Mouse (Mus musculus) MEL (cell line): ENCODE measurements around the gene Daam2. TPM values are rescaled to one million over a fixed set of nuclear protein-coding genes. Genes with fewer than 3 reads are reported as not detected.

Experiments used
- DNase-seq: peaks from one replicate; pipeline ENCODE4 v3.0.0; 2011; ENCODE audit warnings: low read depth, low spot score
- H3K27ac ChIP-seq: 2 replicates; pipeline ENCODE4 v1.5.1; 2012; ENCODE audit warnings: low read depth, mild to moderate bottlenecking, control low read depth, low read length, moderate library complexity; ENCODE audit not compliant: control insufficient read depth
- H3K27me3 ChIP-seq, 2 experiments: fragments of 150-350 bp in 1 of 2; sonication (generic) in 1 of 2; 2 replicates each; pipeline ENCODE4 v1.6.1; 2012; ENCODE audit warnings: low read length in 2 of 2, mild to moderate bottlenecking in 2 of 2, improper control_type of control experiment in 1 of 2, moderate library complexity in 1 of 2; ENCODE audit not compliant: insufficient read depth in 2 of 2, control insufficient read depth in 1 of 2
- H3K36me3 ChIP-seq, 2 experiments: 2 replicates each; pipeline ENCODE4 v1.6.1; 2012 to 2014; ENCODE audit warnings: low read length in 2 of 2, improper control_type of control experiment in 1 of 2, inconsistent platforms in 1 of 2, mild to moderate bottlenecking in 1 of 2; ENCODE audit not compliant: insufficient read depth in 2 of 2, control insufficient read depth in 1 of 2
- H3K4me1 ChIP-seq, 2 experiments: fragments of 150-350 bp in 1 of 2; sonication (generic) in 1 of 2; 2 replicates each; pipeline ENCODE4 v1.6.1; 2012; ENCODE audit warnings: low read length in 2 of 2, improper control_type of control experiment in 1 of 2, mild to moderate bottlenecking in 1 of 2; ENCODE audit not compliant: insufficient read depth in 2 of 2, control insufficient read depth in 1 of 2
- H3K4me3 ChIP-seq, 2 experiments: fragments of 150-350 bp in 1 of 2; sonication (generic) in 1 of 2; 2 replicates each; pipeline ENCODE4 v1.5.1; 2012; ENCODE audit warnings: low read depth in 2 of 2, low read length in 2 of 2, mild to moderate bottlenecking in 2 of 2, moderate library complexity in 2 of 2, control low read depth in 1 of 2, improper control_type of control experiment in 1 of 2; ENCODE audit not compliant: control insufficient read depth in 1 of 2, insufficient read depth in 1 of 2
- H3K79me2 ChIP-seq: 2 replicates; pipeline ENCODE4 v1.6.1; 2012; ENCODE audit warnings: mild to moderate bottlenecking, low read length, moderate library complexity; ENCODE audit not compliant: control insufficient read depth, poor library complexity, insufficient read depth
- H3K9ac ChIP-seq: 2 replicates; pipeline ENCODE4 v1.6.1; 2012; ENCODE audit warnings: low read depth, mild to moderate bottlenecking, control low read depth, low read length, moderate library complexity; ENCODE audit not compliant: control insufficient read depth, poor library complexity, severe bottlenecking
- H3K9me3 ChIP-seq: fragments of 150-350 bp; sonication (generic); replicated peaks from 2 replicates; pipeline ENCODE4 v1.6.1; 2012; ENCODE audit warnings: mild to moderate bottlenecking, low read length, improper control_type of control experiment, moderate library complexity; ENCODE audit not compliant: insufficient read depth
- CHD2 ChIP-seq: IDR thresholded peaks from 2 replicates; pipeline ENCODE4 v1.6.1; 2011; ENCODE audit warnings: low read length, improper control_type of control experiment
- CTCF ChIP-seq, 3 experiments: IDR thresholded peaks in 2 of 3; conservative IDR thresholded peaks in 1 of 3; 2 replicates each; pipeline ENCODE4 v1.5.1; 2011 to 2012; ENCODE audit warnings: low read length in 3 of 3, low read depth in 2 of 3, mild to moderate bottlenecking in 2 of 3, improper control_type of control experiment in 1 of 3, inconsistent platforms in 1 of 3, mixed read lengths in 1 of 3, moderate library complexity in 1 of 3; ENCODE audit not compliant: control insufficient read depth in 1 of 3, insufficient read depth in 1 of 3, poor library complexity in 1 of 3, severe bottlenecking in 1 of 3
- E2F4 ChIP-seq: IDR thresholded peaks from 2 replicates; pipeline ENCODE4 v1.6.1; 2011; ENCODE audit warnings: low read depth, low read length, improper control_type of control experiment, borderline replicate concordance
- ELF1 ChIP-seq: IDR thresholded peaks from 2 replicates; pipeline ENCODE4 v1.6.1; 2014; ENCODE audit warnings: low read depth, mild to moderate bottlenecking, inconsistent platforms, low read length, improper control_type of control experiment, moderate library complexity
- EP300 ChIP-seq, 2 experiments: IDR thresholded peaks; 2 replicates each; pipeline ENCODE4 v1.6.1; 2011; ENCODE audit warnings: improper control_type of control experiment in 2 of 2, low read length in 2 of 2, low read depth in 1 of 2, mild to moderate bottlenecking in 1 of 2
- GABPA ChIP-seq: IDR thresholded peaks from 2 replicates; pipeline ENCODE4 v1.6.1; 2012; ENCODE audit warnings: low read depth, mild to moderate bottlenecking, inconsistent platforms, low read length, improper control_type of control experiment, moderate library complexity
- GATA1 ChIP-seq: IDR thresholded peaks from 2 replicates; pipeline ENCODE4 v1.6.1; 2011; ENCODE audit warnings: low read depth, low read length, improper control_type of control experiment
- JUND ChIP-seq: IDR thresholded peaks from 2 replicates; pipeline ENCODE4 v1.6.1; 2011; ENCODE audit warnings: low read depth, mild to moderate bottlenecking, improper control_type of control experiment, low read length
- KAT2A ChIP-seq: conservative IDR thresholded peaks from 2 replicates; pipeline ENCODE4 v1.6.1; 2012; ENCODE audit warnings: low read depth, low read length, improper control_type of control experiment, inconsistent platforms
- MAX ChIP-seq: IDR thresholded peaks from 2 replicates; pipeline ENCODE4 v1.6.1; 2011; ENCODE audit warnings: low read length, improper control_type of control experiment
- MXI1 ChIP-seq: IDR thresholded peaks from 2 replicates; pipeline ENCODE4 v1.6.1; 2011; ENCODE audit warnings: mild to moderate bottlenecking, low read depth, low read length, improper control_type of control experiment
- MYB ChIP-seq: IDR thresholded peaks from 2 replicates; pipeline ENCODE4 v1.6.1; 2011; ENCODE audit warnings: mild to moderate bottlenecking, low read depth, low read length, improper control_type of control experiment
- MYC ChIP-seq: IDR thresholded peaks from 2 replicates; pipeline ENCODE4 v1.6.1; 2011; ENCODE audit warnings: low read depth, mild to moderate bottlenecking, low read length, improper control_type of control experiment, moderate library complexity
- NELFE ChIP-seq: IDR thresholded peaks from 2 replicates; pipeline ENCODE4 v1.6.1; 2011; ENCODE audit warnings: low read depth, low read length, improper control_type of control experiment
- POLR2AphosphoS2 ChIP-seq: IDR thresholded peaks from 2 replicates; pipeline ENCODE4 v1.6.1; 2011; ENCODE audit warnings: low read length, improper control_type of control experiment
- RCOR1 ChIP-seq: IDR thresholded peaks from 2 replicates; pipeline ENCODE4 v1.6.1; 2012; ENCODE audit warnings: low read depth, mild to moderate bottlenecking, inconsistent platforms, low read length, improper control_type of control experiment
- SIN3A ChIP-seq: IDR thresholded peaks from 2 replicates; pipeline ENCODE4 v1.6.1; 2012; ENCODE audit warnings: low read length, improper control_type of control experiment, inconsistent platforms
- TAL1 ChIP-seq: IDR thresholded peaks from 2 replicates; pipeline ENCODE4 v1.6.1; 2012; ENCODE audit warnings: mild to moderate bottlenecking, inconsistent platforms, low read length, moderate library complexity, mixed read lengths
- TBP ChIP-seq: IDR thresholded peaks from 2 replicates; pipeline ENCODE4 v1.8.0; 2011; ENCODE audit warnings: low read depth, low read length, improper control_type of control experiment
- TCF12 ChIP-seq: IDR thresholded peaks from 2 replicates; pipeline ENCODE4 v1.6.1; 2014; ENCODE audit warnings: low read depth, mild to moderate bottlenecking, inconsistent platforms, low read length, improper control_type of control experiment, moderate library complexity
- USF1 ChIP-seq: IDR thresholded peaks from 2 replicates; pipeline ENCODE4 v1.6.1; 2014; ENCODE audit warnings: low read depth, mild to moderate bottlenecking, inconsistent platforms, low read length, improper control_type of control experiment, moderate library complexity
- USF2 ChIP-seq, 2 experiments: IDR thresholded peaks; 2 replicates each; pipeline ENCODE4 v1.6.1; 2011 to 2012; ENCODE audit warnings: improper control_type of control experiment in 2 of 2, low read length in 2 of 2, borderline replicate concordance in 1 of 2, inconsistent platforms in 1 of 2, low read depth in 1 of 2, mild to moderate bottlenecking in 1 of 2; ENCODE audit not compliant: insufficient read depth in 1 of 2
- ZMIZ1 ChIP-seq: IDR thresholded peaks from 2 replicates; pipeline ENCODE4 v1.6.1; 2012; ENCODE audit warnings: low read depth, mild to moderate bottlenecking, inconsistent platforms, low read length, improper control_type of control experiment, moderate library complexity
- polyA plus RNA-seq, 2 experiments: library from polyadenylated mRNA; stranded (reverse) in 1 of 2; unstranded in 1 of 2; fragments of >175 nt in 1 of 2; fragments of >200 nt in 1 of 2; gene quantifications; 2 replicates each; pipeline versions ENCODE4 v1.2.1 to v1.2.4; 2012; ENCODE audit warnings: low replicate concordance in 2 of 2, low read depth in 1 of 2; ENCODE audit not compliant: insufficient read length in 2 of 2, insufficient read depth in 1 of 2, missing spikeins in 1 of 2
- total RNA-seq: library from RNA; depleted of rRNA; stranded (reverse); fragments of 300-350 nt; gene quantifications from 2 replicates; pipeline ENCODE4 v1.2.3, GENCODE M21; 2012

Gene Daam2
- total and polyA plus RNA-seq, 3 experiments, result 0.04 to 0.28 TPM; not detected in 1

DNA sequence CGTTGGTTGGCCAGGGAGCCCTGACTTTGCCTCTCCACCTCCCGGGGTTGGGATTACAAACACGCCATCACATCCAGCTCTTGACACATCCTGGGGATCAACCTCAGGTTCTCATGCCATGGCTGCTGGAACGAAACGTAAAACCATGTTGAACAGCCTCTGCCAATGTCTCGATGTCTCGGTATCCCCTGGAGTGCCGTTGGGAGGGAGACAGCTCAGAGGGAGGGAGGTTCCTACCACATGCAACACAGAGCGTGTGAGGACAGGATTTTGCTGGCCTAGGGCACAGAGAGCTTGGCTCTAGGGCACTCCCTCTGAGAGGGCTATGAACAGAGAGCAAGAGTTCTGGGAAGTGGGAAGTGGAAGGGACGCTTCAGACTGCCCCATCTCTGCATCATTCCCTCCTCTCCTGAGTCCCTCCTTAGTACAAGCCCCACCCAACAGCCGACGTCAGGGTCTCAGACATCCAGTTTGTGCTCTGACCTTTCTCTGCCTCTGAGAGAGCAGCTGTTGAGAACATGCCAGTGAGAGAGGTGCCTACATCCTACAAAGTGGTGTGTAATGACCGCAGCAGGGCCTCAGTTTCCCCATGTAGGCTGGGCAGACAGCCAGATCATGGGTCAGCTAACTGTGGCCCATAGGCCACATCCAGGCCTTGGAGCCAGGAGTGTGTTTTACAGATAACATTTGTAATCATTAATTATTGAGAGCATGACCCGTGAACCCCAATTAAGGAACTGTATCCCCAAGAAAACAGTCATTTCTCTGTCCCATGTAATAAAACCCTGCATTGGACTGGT lies 123.6 kb downstream of the Daam2 start:
- no peak for DNase-seq
- no peaks in the 10 kb centered on the region for H3K79me2 ChIP-seq
- no peaks in the 10 kb centered on the region for H3K9me3 ChIP-seq
- H3K9ac ChIP-seq, result no peak overlapping the region
- H3K36me3 ChIP-seq, result peaks cover 2 to 17% of the 10 kb centered on the region in 2 experiments; a peak in 3 of 4 replicates
- no peaks in the 10 kb centered on the region for H3K27me3 ChIP-seq
- peaks cover 9 to 20% of the 10 kb centered on the region in 2 experiments for H3K4me1 ChIP-seq
- no peak overlapping the region for H3K4me3 ChIP-seq
- no peak for TF ChIP-seq ZMIZ1
- no peak overlapping the region for H3K27ac ChIP-seq

DNA sequence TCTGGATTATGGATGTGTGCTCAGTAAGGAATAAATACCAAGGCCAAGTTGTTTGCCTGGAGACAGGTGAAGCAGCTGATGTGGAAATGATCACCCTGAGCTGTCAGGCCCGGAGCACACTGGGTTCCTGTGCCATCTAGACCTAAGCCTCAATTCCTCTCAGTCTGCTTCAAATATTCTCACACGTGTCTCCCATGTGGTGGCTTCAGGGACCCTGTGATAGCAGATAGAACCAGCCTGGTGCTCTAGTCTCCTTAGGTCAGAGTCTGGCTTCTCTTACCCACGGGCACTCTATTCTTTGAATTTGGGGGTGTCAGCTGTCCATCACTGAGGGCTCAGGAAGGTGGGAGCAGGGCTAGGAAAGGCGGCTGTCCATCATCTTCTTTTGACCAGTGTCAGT lies 124.4 kb downstream of the Daam2 start:
- H3K4me1 ChIP-seq, result peaks cover 9 to 27% of the 10 kb centered on the region in 2 experiments
- peak overlapping the region; percentile 31; the same call in 1 of the 2 replicates for H3K27ac ChIP-seq
- H3K9me3 ChIP-seq, result no peaks in the 10 kb centered on the region
- H3K27me3 ChIP-seq, result no peaks in the 10 kb centered on the region
- H3K79me2 ChIP-seq, result no peaks in the 10 kb centered on the region
- TF ChIP-seq MAX, result 0 out of 2 replicates have a peak, but pooled peaks have one; percentile 6
- TF ChIP-seq CHD2, result no peak
- no peak for DNase-seq
- H3K36me3 ChIP-seq, result peaks cover 2 to 20% of the 10 kb centered on the region in 2 experiments; a peak in 3 of 4 replicates
- no peak overlapping the region for H3K4me3 ChIP-seq
- H3K9ac ChIP-seq, result no peak overlapping the region

DNA sequence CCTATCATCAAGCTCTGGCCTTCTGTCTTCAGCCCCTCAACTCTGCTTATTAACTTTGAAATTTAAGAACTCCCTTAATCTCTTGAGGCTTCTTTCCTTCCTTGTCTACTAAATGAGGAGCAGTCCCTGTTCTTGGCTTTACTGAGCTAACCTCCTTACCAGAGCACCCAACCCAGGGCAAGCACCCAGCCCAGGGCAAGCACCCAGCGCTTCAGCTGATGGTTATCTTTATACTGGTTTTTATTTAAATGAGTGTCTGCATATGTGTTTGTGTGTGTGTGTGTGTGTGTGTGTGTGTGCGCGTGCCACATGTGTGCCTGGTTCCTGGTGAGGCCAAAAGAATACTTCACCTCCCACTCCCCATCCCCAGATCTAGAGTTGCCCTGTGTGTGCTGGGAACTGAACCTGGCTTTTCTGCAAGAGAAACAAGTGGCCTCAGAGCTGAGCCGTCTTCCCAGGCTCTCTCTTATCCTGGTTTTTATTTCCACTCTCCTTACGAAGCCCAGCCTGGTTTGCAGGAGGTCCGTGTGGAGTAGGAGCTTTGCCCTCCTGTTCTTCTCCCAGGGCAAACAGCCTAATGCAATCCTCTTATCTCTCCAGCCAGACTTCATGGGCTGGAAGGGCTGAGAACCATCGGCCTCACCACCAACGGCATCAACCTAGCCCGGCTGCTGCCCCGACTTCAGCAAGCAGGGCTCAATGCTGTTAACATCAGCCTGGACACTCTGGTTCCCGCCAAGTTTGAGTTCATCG lies 125.1 kb downstream of the Daam2 start:
- Histone ChIP-seq H3K36me3 (peaks cover 2 to 20% of the 10 kb centered on the region in 2 experiments; a peak in 3 of 4 replicates), H3K27ac (peak overlapping the region; percentile 69), H3K79me2 (no peaks in the 10 kb centered on the region), H3K9me3 (no peaks in the 10 kb centered on the region), H3K9ac (peak overlapping the region; percentile 25; the same call in 1 of the 2 replicates), H3K4me1 (peaks cover 9 to 27% of the 10 kb centered on the region in 2 experiments), H3K27me3 (no peaks in the 10 kb centered on the region), H3K4me3 (no peak overlapping the region)
- peak; percentile 79 for DNase-seq
- TF ChIP-seq MYC (no peak), SIN3A (0 out of 2 replicates have a peak, but pooled peaks have one; percentile 37), NELFE (peak; percentile 15; the same call in 1 of the 2 replicates), RCOR1 (peak; percentile 45; the same call in 1 of the 2 replicates), POLR2AphosphoS2 (no peak), TBP (0 out of 2 replicates have a peak, but pooled peaks have one; percentile 41), KAT2A (no peak), MXI1 (no peak; the same call in 1 of the 2 replicates), MYB (peak; percentile 57; the same call in 1 of the 2 replicates), ELF1 (no peak), CTCF (IDR thresholded peaks at IDR 0.05 in 2 of 3, conservative IDR thresholded peaks at IDR 0.05 in 1 of 3; ENCODE audit: control insufficient read depth in 1 of 3, insufficient read depth in 1 of 3, low read depth in 2 of 3, low read length in 3 of 3, poor library complexity in 1 of 3, severe bottlenecking in 1 of 3) (no peak), EP300 (IDR thresholded peaks at IDR 0.05; ENCODE audit: low read depth in 1 of 2, low read length in 2 of 2) (peak; percentile 71 to 85), TCF12 (peak; percentile 72), MAX (peak; percentile 16; the same call in 1 of the 2 replicates), CHD2 (no peak), GABPA (no peak), USF2 (IDR thresholded peaks at IDR 0.05; ENCODE audit: borderline replicate concordance in 1 of 2, insufficient read depth in 1 of 2, low read depth in 1 of 2, low read length in 2 of 2) (no peak), USF1 (no peak), TAL1 (peak; percentile 87), JUND (no peak), GATA1 (peak; percentile 70), E2F4 (no peak)
